Comparison of ENCODE assay signal across 43 mouse cellular contexts in the genomic region with DNA sequence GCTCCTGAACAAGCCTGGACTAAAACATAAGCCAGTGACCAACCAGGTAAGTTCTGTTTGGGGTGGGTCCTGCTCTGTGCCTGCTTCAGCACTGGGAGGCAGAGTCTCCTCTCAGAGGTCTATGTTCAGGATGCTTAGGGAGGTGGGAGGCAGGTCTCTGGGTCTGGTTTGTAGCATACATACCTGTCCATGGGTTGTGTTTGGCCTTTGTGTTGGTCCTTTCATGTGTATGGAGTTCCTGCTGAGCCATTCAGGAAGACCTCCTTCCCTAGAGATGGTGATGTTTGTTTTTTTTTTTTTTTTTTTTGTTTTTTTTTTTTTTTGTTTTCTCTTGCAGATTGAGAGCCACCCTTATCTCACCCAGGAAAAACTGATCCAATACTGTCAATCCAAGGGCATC. TPM values are rescaled to one million over a fixed set of nuclear protein-coding genes. Genes with fewer than 3 reads are reported as not detected.
"Had no signal": no experiment of that assay in that cellular context is flagged by ENCODE, and none has a peak within 500 bp of the region (broad histone marks: within the 10 kb centered on the region; RNA-seq: fewer than 3 reads in every experiment).

No protein-coding gene starts in this region.

- ATAC-seq: hindbrain, embryonic 16.5 days; hindbrain, postnatal 0 days; inflammation-experienced regulatory T-cells, adult 6 months; intestine, embryonic 15.5 days; intestine, embryonic 16.5 days; intestine, postnatal 0 days had no signal

- H3K36me3 ChIP-seq: heart, embryonic 12.5 days; heart, embryonic 13.5 days; heart, embryonic 15.5 days; hindbrain, embryonic 10.5 days; hindbrain, embryonic 12.5 days; hindbrain, embryonic 13.5 days; hindbrain, embryonic 15.5 days; intestine, embryonic 15.5 days; kidney, embryonic 15.5 days had no signal

- H3K9ac ChIP-seq: heart, embryonic 12.5 days; heart, embryonic 13.5 days; heart, embryonic 15.5 days; hindbrain, embryonic 12.5 days; hindbrain, embryonic 13.5 days; hindbrain, embryonic 14.5 days; hindbrain, embryonic 15.5 days; intestine, embryonic 15.5 days; kidney, embryonic 15.5 days had no signal

- DNase-seq: heart, postnatal 10 days; heart, postnatal 14 days; heart, postnatal 36 days; heart, postnatal 4 days; kidney, adult 11 months; kidney, adult 18-20 months; kidney, adult 2 months; kidney, adult 8-10 months; kidney, adult 9 months; kidney, postnatal 10 days; kidney, postnatal 14 days; kidney, postnatal 25 days; kidney, postnatal 36 days; kidney, postnatal 4 days; layer of hippocampus, adult 9-11 months; layer of hippocampus, postnatal 36 days had no signal

- H3K27ac ChIP-seq: heart, embryonic 13.5 days; heart, embryonic 15.5 days; hindbrain, embryonic 10.5 days; hindbrain, embryonic 12.5 days; hindbrain, embryonic 13.5 days; hindbrain, embryonic 14.5 days; hindbrain, embryonic 15.5 days; hindbrain, postnatal 0 days; intestine, embryonic 15.5 days; kidney, embryonic 15.5 days; kidney, postnatal 0 days; layer of hippocampus, adult 2 months; left cerebral cortex, adult 2 months had no signal

- H3K9me3 ChIP-seq: heart, embryonic 12.5 days; heart, embryonic 13.5 days; heart, embryonic 15.5 days; hindbrain, embryonic 10.5 days; hindbrain, embryonic 12.5 days; hindbrain, embryonic 13.5 days; hindbrain, embryonic 15.5 days; intestine, embryonic 15.5 days; kidney, embryonic 15.5 days had no signal

- H3K4me3 ChIP-seq: heart, embryonic 12.5 days; heart, embryonic 13.5 days; heart, embryonic 15.5 days; hindbrain, embryonic 10.5 days; hindbrain, embryonic 12.5 days; hindbrain, embryonic 13.5 days; hindbrain, embryonic 15.5 days; intestine, embryonic 15.5 days; kidney, embryonic 15.5 days; layer of hippocampus, adult 2 months; left cerebral cortex, adult 2 months had no signal

- H3K4me1 ChIP-seq: heart, embryonic 12.5 days; heart, embryonic 13.5 days; heart, embryonic 15.5 days; hindbrain, embryonic 10.5 days; hindbrain, embryonic 12.5 days; hindbrain, embryonic 13.5 days; hindbrain, embryonic 15.5 days; intestine, embryonic 15.5 days; kidney, embryonic 15.5 days had no signal

- H3K27me3 ChIP-seq: heart, embryonic 12.5 days; heart, embryonic 13.5 days; heart, embryonic 15.5 days; hindbrain, embryonic 12.5 days; hindbrain, embryonic 13.5 days; hindbrain, embryonic 15.5 days; intestine, embryonic 15.5 days; kidney, embryonic 15.5 days had no signal

- H3K4me2 ChIP-seq: heart, embryonic 11.5 days; heart, embryonic 12.5 days; heart, embryonic 13.5 days; heart, embryonic 15.5 days; hindbrain, embryonic 12.5 days; hindbrain, embryonic 13.5 days; hindbrain, embryonic 14.5 days; hindbrain, embryonic 15.5 days; intestine, embryonic 15.5 days; kidney, embryonic 15.5 days had no signal

RNA-seq across cellular contexts. Expression of gene Akr1b7, which starts 6.9 kb away (rescaled TPM):
- total RNA-seq: heart, postnatal 10 days; heart, postnatal 14 days; heart, postnatal 25 days; heart, postnatal 36 days; heart, postnatal 4 days; hematopoietic stem cell, adult 5-6 weeks; hindbrain, postnatal 0 days; layer of hippocampus, adult 18-20 months; layer of hippocampus, adult 2 months; layer of hippocampus, postnatal 10 days; layer of hippocampus, postnatal 14 days; layer of hippocampus, postnatal 25 days; layer of hippocampus, postnatal 36 days; left cerebral cortex, adult 18-20 months; left cerebral cortex, adult 2 months had no signal
- polyA plus RNA-seq: heart, embryonic 13.5 days; heart, embryonic 15.5 days; hindbrain, embryonic 10.5 days; hindbrain, embryonic 11.5 days; hindbrain, embryonic 13.5 days; hindbrain, embryonic 14.5 days; hindbrain, postnatal 0 days; inflammation-experienced regulatory T-cells, adult 6 months had no signal
